ENCODE assay signal across 8 mouse cellular contexts in genomic region chr2:23068370-23068737, GRCm38 (mm10). TPM values are rescaled to one million over a fixed set of nuclear protein-coding genes. Genes with fewer than 3 reads are reported as not detected.
DNase-seq lines count a peak whose midpoint lies in the region; ATAC-seq and TF ChIP-seq lines count a peak whose summit lies in the region.

No protein-coding gene starts in this region.

- peak overlapping the region; percentile 77 for H3K4me2 ChIP-seq in heart, embryonic 12.5 days
- H3K4me2 ChIP-seq in forebrain, embryonic 13.5 days, result peak overlapping the region; percentile 93
- peak overlapping the region; percentile 98 for H3K4me2 ChIP-seq in liver, embryonic 11.5 days
- H3K4me2 ChIP-seq in stomach, embryonic 15.5 days, result peak overlapping the region; percentile 98

- peak; percentile 79 for ATAC-seq in heart, embryonic 12.5 days (ENCODE audit: insufficient number of reproducible peaks, low FRiP score)
- peak; percentile 74 for ATAC-seq in forebrain, embryonic 13.5 days
- ATAC-seq in liver, embryonic 11.5 days (replicated peaks; ENCODE audit: low FRiP score), result peak; percentile 60
- ATAC-seq in stomach, embryonic 15.5 days (ENCODE audit: insufficient read depth, low FRiP score, low read depth), result peak; percentile 56

- H3K4me1 ChIP-seq in heart, embryonic 12.5 days (replicated peaks), result no peaks in the 10 kb centered on the region
- no peaks in the 10 kb centered on the region; a peak in 2 of 4 replicates for H3K4me1 ChIP-seq in ES-E14 (ENCODE audit: control insufficient read depth in 2 of 2, insufficient read depth in 2 of 2, low read length in 2 of 2, poor library complexity in 1 of 2)
- peaks cover 10% of the 10 kb centered on the region for H3K4me1 ChIP-seq in forebrain, embryonic 13.5 days
- no peaks in the 10 kb centered on the region for H3K4me1 ChIP-seq in liver, embryonic 11.5 days (replicated peaks; ENCODE audit: control insufficient read depth, insufficient read depth, low read length)
- no peaks in the 10 kb centered on the region for H3K4me1 ChIP-seq in stomach, embryonic 15.5 days

- H3K27me3 ChIP-seq in heart, embryonic 12.5 days (replicated peaks), result no peaks in the 10 kb centered on the region
- H3K27me3 ChIP-seq in forebrain, embryonic 13.5 days, result no peaks in the 10 kb centered on the region
- H3K27me3 ChIP-seq in liver, embryonic 11.5 days (replicated peaks; ENCODE audit: control insufficient read depth, insufficient read depth, low read length), result no peaks in the 10 kb centered on the region
- H3K27me3 ChIP-seq in stomach, embryonic 15.5 days (replicated peaks), result no peaks in the 10 kb centered on the region

- intact Hi-C loops in heart, postnatal 10 days (cut with DNase I), result loop anchor here (2.0 to 5.0 kb wide), 3 partner anchors 28 to 171 kb away; partner anchors contain the start of genes Abi1 and Pdss1

- peak overlapping the region; percentile 94 for H3K27ac ChIP-seq in heart, embryonic 12.5 days (ENCODE audit: poor library complexity, severe bottlenecking)
- peak overlapping the region; percentile 29; the same call in 1 of the 2 replicates for H3K27ac ChIP-seq in ES-E14 (ENCODE audit: insufficient read depth, low read depth, low read length, poor library complexity, severe bottlenecking)
- H3K27ac ChIP-seq in forebrain, embryonic 13.5 days, result peak overlapping the region; percentile 95
- peak overlapping the region; percentile 94 for H3K27ac ChIP-seq in liver, embryonic 11.5 days (ENCODE audit: low read depth, low read length)
- H3K27ac ChIP-seq in stomach, embryonic 15.5 days, result peak overlapping the region; percentile 97

- H3K36me3 ChIP-seq in heart, embryonic 12.5 days, result peaks cover 7% of the 10 kb centered on the region
- no peaks in the 10 kb centered on the region for H3K36me3 ChIP-seq in ES-E14 (ENCODE audit: control insufficient read depth, insufficient read depth, low read length, poor library complexity, severe bottlenecking)
- peaks cover 4% of the 10 kb centered on the region for H3K36me3 ChIP-seq in forebrain, embryonic 13.5 days (ENCODE audit: poor library complexity, severe bottlenecking)
- peaks cover 3% of the 10 kb centered on the region; the same call in 1 of the 2 replicates for H3K36me3 ChIP-seq in liver, embryonic 11.5 days (ENCODE audit: control insufficient read depth, insufficient read depth, low read length)
- no peaks in the 10 kb centered on the region for H3K36me3 ChIP-seq in stomach, embryonic 15.5 days

- no peaks in the 10 kb centered on the region for H3K9me3 ChIP-seq in heart, embryonic 12.5 days (replicated peaks)
- no peaks in the 10 kb centered on the region for H3K9me3 ChIP-seq in ES-E14 (ENCODE audit: control insufficient read depth, insufficient read depth, low read depth, low read length)
- no peaks in the 10 kb centered on the region for H3K9me3 ChIP-seq in forebrain, embryonic 13.5 days (replicated peaks)
- no peaks in the 10 kb centered on the region for H3K9me3 ChIP-seq in liver, embryonic 11.5 days (ENCODE audit: control insufficient read depth, low read length)
- H3K9me3 ChIP-seq in stomach, embryonic 15.5 days, result no peaks in the 10 kb centered on the region

- WGBS in heart, embryonic 12.5 days, result 0% methylated on average over 21 of the region's 21 CpGs
- under 1% methylated on average over 21 of the region's 21 CpGs for WGBS in forebrain, embryonic 13.5 days
- under 1% methylated on average over 21 of the region's 21 CpGs for WGBS in liver, embryonic 11.5 days
- under 1% methylated on average over 21 of the region's 21 CpGs for WGBS in stomach, embryonic 15.5 days

- in situ Hi-C loops in ES-E14 (cut with MboI; ENCODE audit: low sequenced_read_pairs in 2 of 2, unreplicated experiment in 2 of 2), result no loop called here

- H3K4me3 ChIP-seq in heart, embryonic 12.5 days, result peak overlapping the region; percentile 64
- peak overlapping the region; percentile 64 to 71 for H3K4me3 ChIP-seq in ES-E14 (ENCODE audit: insufficient read depth in 1 of 2, low read depth in 1 of 2, low read length in 2 of 2, poor library complexity in 1 of 2, severe bottlenecking in 1 of 2)
- H3K4me3 ChIP-seq in forebrain, embryonic 13.5 days, result peak overlapping the region; percentile 72
- peak overlapping the region; percentile 81 for H3K4me3 ChIP-seq in liver, embryonic 11.5 days (ENCODE audit: low read depth, low read length)
- peak overlapping the region; percentile 69 for H3K4me3 ChIP-seq in stomach, embryonic 15.5 days (replicated peaks)

- no peak for DNase-seq in heart, postnatal 10 days
- DNase-seq in ES-E14 (ENCODE audit: low read depth, low spot score) (no peak), MN1 (ENCODE audit: low spot score) (no peak)
- no peak for DNase-seq in liver, embryonic 11.5 days (ENCODE audit: low spot score)
- no peak for DNase-seq in layer of hippocampus, adult 18-20 months (ENCODE audit: low spot score in 2 of 2)

- peak overlapping the region; percentile 84 for H3K9ac ChIP-seq in heart, embryonic 12.5 days
- peak overlapping the region; percentile 66 for H3K9ac ChIP-seq in ES-E14 (ENCODE audit: insufficient read depth, low read depth, low read length, poor library complexity, severe bottlenecking)
- peak overlapping the region; percentile 73 for H3K9ac ChIP-seq in forebrain, embryonic 13.5 days
- peak overlapping the region; percentile 83 for H3K9ac ChIP-seq in liver, embryonic 11.5 days (ENCODE audit: low read depth, low read length)
- peak overlapping the region; percentile 61 for H3K9ac ChIP-seq in stomach, embryonic 15.5 days

TF ChIP-seq in ES-E14, 5 proteins besides CTCF, POLR2A, EP300 and RAD21:
- TF ChIP-seq CHD2 (IDR thresholded peaks at IDR 0.05; ENCODE audit: low read depth, low read length) (no peak), MAFK (IDR thresholded peaks at IDR 0.05; ENCODE audit: insufficient read depth, low read depth, low read length) (no peak), ZNF384 (IDR thresholded peaks at IDR 0.05; ENCODE audit: low read depth, low read length) (no peak), HCFC1 (IDR thresholded peaks at IDR 0.05; ENCODE audit: borderline replicate concordance, insufficient read depth, low read length) (no peak), ZC3H11A (IDR thresholded peaks at IDR 0.05; ENCODE audit: borderline replicate concordance, low read depth, low read length) (no peak)

RNA-seq across cellular contexts. Expression of gene Acbd5, which starts 0.4 kb away (rescaled TPM):
- polyA plus RNA-seq in heart, embryonic 12.5 days (2016; fragmentation: Nextera tagmentation; extraction: Ambion mirVana), result 32.7 and 33.7 TPM in 2 replicates
- total RNA-seq in heart, postnatal 10 days (2021), result 10 to 100 TPM; 31.1 to 32.5 TPM
- total RNA-seq in ES-E14 (2012; rRNA removed), result 27.2 and 31.7 TPM in 2 replicates
- 65.7 and 68.9 TPM in 2 replicates for polyA plus RNA-seq in forebrain, embryonic 13.5 days (2015; fragmentation: Nextera tagmentation; extraction: Ambion mirVana)
- polyA plus RNA-seq in liver, embryonic 11.5 days (2014; fragmentation: Nextera tagmentation; extraction: Ambion mirVana), result 17.9 and 20.4 TPM in 2 replicates
- 33.1 and 37.5 TPM in 2 replicates for polyA plus RNA-seq in stomach, embryonic 15.5 days (2015; fragmentation: Nextera tagmentation; extraction: Ambion mirVana)
- total RNA-seq in layer of hippocampus, adult 18-20 months (2021), result 10 to 100 TPM; 76.0 to 84.7 TPM

RNA-seq across cellular contexts. Expression of gene Abi1, which starts 28.3 kb away (rescaled TPM):
- polyA plus RNA-seq in heart, embryonic 12.5 days (2016; fragmentation: Nextera tagmentation; extraction: Ambion mirVana), result 33.9 and 37.0 TPM in 2 replicates
- 10 to 100 TPM; 43.2 to 45.1 TPM for total RNA-seq in heart, postnatal 10 days (2021)
- 42.6 and 49.3 TPM in 2 replicates for total RNA-seq in ES-E14 (2012; rRNA removed)
- polyA plus RNA-seq in forebrain, embryonic 13.5 days (2015; fragmentation: Nextera tagmentation; extraction: Ambion mirVana), result 43.8 and 49.5 TPM in 2 replicates
- polyA plus RNA-seq in liver, embryonic 11.5 days (2014; fragmentation: Nextera tagmentation; extraction: Ambion mirVana), result 31.2 and 33.3 TPM in 2 replicates
- polyA plus RNA-seq in stomach, embryonic 15.5 days (2015; fragmentation: Nextera tagmentation; extraction: Ambion mirVana), result 50.7 and 51.3 TPM in 2 replicates
- 100 to 1,000 TPM; 213 to 220 TPM for total RNA-seq in layer of hippocampus, adult 18-20 months (2021)

Comparison
In these comparisons a context has a peak if more than half of its experiments do, and no peak if none do; other contexts are left out.
1. H3K27ac ChIP-seq: peak in every context shown above with its lines; median percentile 97 in stomach, embryonic 15.5 days; 95 in forebrain, embryonic 13.5 days; 94 in heart, embryonic 12.5 days; 94 in liver, embryonic 11.5 days; 29 in ES-E14.